Mouse (Mus musculus) forebrain, postnatal 0 days (tissue): ENCODE measurements around the gene Epb41l5. TPM values are rescaled to one million over a fixed set of nuclear protein-coding genes. Genes with fewer than 3 reads are reported as not detected.

Source experiments
- ATAC-seq: fragments of 200-750 bp; cut with Nextera tagmentation; 2 replicates; pipeline ENCODE4 v1.8.0; 2017; ENCODE audit warnings: mild to moderate bottlenecking, moderate library complexity
- DNase-seq: peaks from one replicate; pipeline ENCODE4 v3.0.0-alpha.2; 2015
- H3K27ac ChIP-seq: fragments of 300-500 bp; sonication (generic); 2 replicates; pipeline ENCODE4 v1.5.1; 2014; ENCODE audit warnings: low read depth, mild to moderate bottlenecking, antibody characterized with exemption, low read length, moderate library complexity, mixed read lengths
- H3K27me3 ChIP-seq: fragments of 300-500 bp; sonication (generic); 2 replicates; pipeline ENCODE4 v1.6.1; 2014; ENCODE audit warnings: mild to moderate bottlenecking, low read length, mixed read lengths; ENCODE audit not compliant: insufficient read depth
- H3K36me3 ChIP-seq: fragments of 300-500 bp; sonication (generic); 2 replicates; pipeline ENCODE4 v1.6.1; 2014; ENCODE audit warnings: mild to moderate bottlenecking, moderate library complexity; ENCODE audit not compliant: insufficient read depth
- H3K4me1 ChIP-seq: fragments of 300-500 bp; sonication (generic); 2 replicates; pipeline ENCODE4 v1.6.1; 2014; ENCODE audit warnings: antibody characterized with exemption; ENCODE audit not compliant: insufficient read depth
- H3K4me2 ChIP-seq: fragments of 300-500 bp; sonication (generic); 2 replicates; pipeline ENCODE4 v1.6.1; 2014; ENCODE audit warnings: low read depth, mild to moderate bottlenecking, moderate library complexity
- H3K4me3 ChIP-seq: fragments of 300-500 bp; sonication (generic); 2 replicates; pipeline ENCODE4 v1.5.1; 2014; ENCODE audit warnings: low read depth, low read length, mixed read lengths
- H3K9ac ChIP-seq: fragments of 300-500 bp; sonication (generic); 2 replicates; pipeline ENCODE4 v1.6.1; 2014; ENCODE audit warnings: mild to moderate bottlenecking
- H3K9me3 ChIP-seq: fragments of 300-500 bp; sonication (generic); 2 replicates; pipeline ENCODE4 v1.6.1; 2016; ENCODE audit warnings: low read length
- CTCF ChIP-seq: sonication (generic); IDR thresholded peaks from 2 replicates; pipeline ENCODE4 v1.5.1; 2016; ENCODE audit warnings: antibody characterized with exemption, control low read depth, low read depth
- WGBS: fragments of 180-500 bp; shearing (Covaris S2); extraction: QIAGEN DNeasy Blood & Tissue Kit; methylation state at CpG from one replicate; pipeline ENCODE4 v1.1.7; 2014; 5-methylcytosine and 5-hydroxymethylcytosine counted together
- polyA plus RNA-seq: library from polyadenylated mRNA; unstranded; fragments of >200 nt; fragmentation: Nextera tagmentation; extraction: Ambion mirVana; gene quantifications from 2 replicates; pipeline ENCODE4 v1.2.1, GENCODE M21; 2015
- total RNA-seq: library from RNA; depleted of rRNA; stranded (reverse); fragments of >200 nt; gene quantifications from 2 replicates; pipeline ENCODE4 v1.2.3, GENCODE M21; 2014

Gene Epb41l5
- total and polyA plus RNA-seq, 2 experiments from 2014 or later, result 9.7 to 12.9 TPM

DNA sequence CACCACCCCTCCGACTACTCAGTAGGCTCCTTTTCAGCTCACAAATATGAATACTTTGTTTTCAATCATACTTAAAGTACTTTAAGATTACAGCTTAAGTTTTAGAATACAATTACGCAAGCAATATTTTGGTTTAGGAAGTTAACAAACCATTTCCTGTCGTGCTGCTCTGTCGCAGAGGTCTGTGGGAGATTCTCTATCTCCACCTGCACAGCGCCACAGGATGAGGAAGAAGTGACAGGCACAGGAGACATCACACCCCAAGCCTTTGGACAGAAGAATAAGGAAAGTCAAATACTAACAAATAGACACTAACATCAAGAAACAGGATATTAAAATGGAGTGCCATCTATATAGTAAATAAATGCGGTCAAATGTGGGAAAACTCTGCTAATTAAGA is 49.9 kb downstream of the Epb41l5 start:
- DNase-seq, result no peak
- Histone ChIP-seq H3K27me3 (no peaks in the 10 kb centered on the region), H3K9me3 (no peaks in the 10 kb centered on the region), H3K36me3 (no peaks in the 10 kb centered on the region), H3K9ac (no peak overlapping the region), H3K4me1 (no peaks in the 10 kb centered on the region), H3K27ac (no peak overlapping the region), H3K4me2 (no peak overlapping the region), H3K4me3 (no peak overlapping the region)
- WGBS, result 94% methylated on average over 6 of the region's 6 CpGs
- ATAC-seq, result no peak
- TF ChIP-seq CTCF, result no peak

GRCm38 (mm10) chr1:119596954-119597480 is 51.8 kb downstream of the Epb41l5 start:
- H3K9ac ChIP-seq, result no peak overlapping the region
- H3K4me1 ChIP-seq, result no peaks in the 10 kb centered on the region
- 67% methylated on average over 3 of the region's 3 CpGs for WGBS
- TF ChIP-seq CTCF, result no peak
- H3K27me3 ChIP-seq, result no peaks in the 10 kb centered on the region
- H3K9me3 ChIP-seq, result no peaks in the 10 kb centered on the region
- ATAC-seq (no peak), DNase-seq (no peak)
- no peak overlapping the region for H3K4me3 ChIP-seq
- no peak overlapping the region for H3K4me2 ChIP-seq
- no peak overlapping the region for H3K27ac ChIP-seq
- no peaks in the 10 kb centered on the region for H3K36me3 ChIP-seq

DNA sequence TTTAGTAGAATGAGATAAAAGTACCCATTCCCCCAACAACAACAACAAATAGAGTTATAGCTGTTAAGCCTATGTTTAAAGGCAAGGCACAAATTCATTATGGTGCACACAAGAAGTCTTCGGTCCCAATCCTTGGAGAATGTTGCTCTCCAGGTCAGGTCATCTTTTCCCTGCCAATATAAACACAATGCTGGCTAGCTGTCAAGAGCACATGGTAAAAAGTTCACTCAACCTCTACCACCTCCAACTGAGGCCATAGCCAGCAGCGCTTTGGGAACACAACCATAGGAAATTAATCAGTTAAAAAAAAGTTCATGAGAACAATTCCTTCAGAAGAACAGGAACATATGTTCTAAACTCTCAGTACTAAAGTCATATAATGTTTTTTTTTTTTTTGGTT is 58.8 kb downstream of the Epb41l5 start:
- 93% methylated on average over 2 of the region's 2 CpGs for WGBS
- Histone ChIP-seq H3K27ac (no peak overlapping the region), H3K9ac (no peak overlapping the region), H3K4me3 (no peak overlapping the region), H3K27me3 (no peaks in the 10 kb centered on the region), H3K4me1 (no peaks in the 10 kb centered on the region), H3K4me2 (no peak overlapping the region), H3K9me3 (no peaks in the 10 kb centered on the region), H3K36me3 (no peaks in the 10 kb centered on the region)
- no peak for DNase-seq
- no peak for TF ChIP-seq CTCF
- no peak for ATAC-seq

- Histone ChIP-seq H3K27ac (no peak overlapping the region), H3K4me2 (no peak overlapping the region), H3K4me1 (no peaks in the 10 kb centered on the region), H3K9ac (no peak overlapping the region), H3K4me3 (no peak overlapping the region), H3K36me3 (no peaks in the 10 kb centered on the region), H3K27me3 (no peaks in the 10 kb centered on the region), H3K9me3 (no peaks in the 10 kb centered on the region)
- WGBS, result 91% methylated on average over 2 of the region's 2 CpGs
- no peak for TF ChIP-seq CTCF
- DNase-seq (no peak), ATAC-seq (no peak)
These were observed 63.8 kb downstream of the Epb41l5 start for GRCm38 (mm10) chr1:119584974-119585373.

GRCm38 (mm10) chr1:119570134-119570533 is 78.7 kb downstream of the Epb41l5 start:
- Histone ChIP-seq H3K9me3 (no peaks in the 10 kb centered on the region), H3K36me3 (peaks cover 13% of the 10 kb centered on the region), H3K9ac (no peak overlapping the region), H3K27me3 (no peaks in the 10 kb centered on the region), H3K4me2 (no peak overlapping the region), H3K4me1 (no peaks in the 10 kb centered on the region), H3K4me3 (no peak overlapping the region), H3K27ac (no peak overlapping the region)
- TF ChIP-seq CTCF, result no peak
- no peak for ATAC-seq
- 95% methylated on average over 1 of the region's 1 CpGs for WGBS
- no peak for DNase-seq

DNA sequence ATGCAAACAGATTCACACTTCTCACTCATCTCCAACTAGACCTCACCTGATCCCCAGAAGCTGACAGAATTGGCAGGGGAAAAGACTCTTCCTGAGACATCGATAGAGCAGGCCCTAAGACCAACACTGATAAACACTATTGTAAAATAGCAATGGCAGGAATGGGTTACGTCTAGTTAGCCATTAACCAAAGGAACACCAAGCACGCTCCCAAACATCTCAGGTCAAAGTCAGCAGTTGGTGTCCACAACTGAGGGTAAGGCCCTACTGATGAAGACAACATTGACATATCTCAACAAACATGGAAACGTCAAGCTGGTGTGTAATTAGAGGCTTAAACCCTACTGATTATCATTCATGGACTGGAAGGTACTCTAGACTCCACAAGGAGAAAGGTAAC is 83.3 kb downstream of the Epb41l5 start:
- ATAC-seq (no peak), DNase-seq (no peak)
- Histone ChIP-seq H3K9me3 (no peaks in the 10 kb centered on the region), H3K4me1 (no peaks in the 10 kb centered on the region), H3K4me3 (no peak overlapping the region), H3K4me2 (no peak overlapping the region), H3K36me3 (peaks cover 2% of the 10 kb centered on the region; the same call in 1 of the 2 replicates), H3K27ac (no peak overlapping the region), H3K9ac (no peak overlapping the region), H3K27me3 (no peaks in the 10 kb centered on the region)
- TF ChIP-seq CTCF, result no peak
- 97% methylated on average over 4 of the region's 4 CpGs for WGBS

DNA sequence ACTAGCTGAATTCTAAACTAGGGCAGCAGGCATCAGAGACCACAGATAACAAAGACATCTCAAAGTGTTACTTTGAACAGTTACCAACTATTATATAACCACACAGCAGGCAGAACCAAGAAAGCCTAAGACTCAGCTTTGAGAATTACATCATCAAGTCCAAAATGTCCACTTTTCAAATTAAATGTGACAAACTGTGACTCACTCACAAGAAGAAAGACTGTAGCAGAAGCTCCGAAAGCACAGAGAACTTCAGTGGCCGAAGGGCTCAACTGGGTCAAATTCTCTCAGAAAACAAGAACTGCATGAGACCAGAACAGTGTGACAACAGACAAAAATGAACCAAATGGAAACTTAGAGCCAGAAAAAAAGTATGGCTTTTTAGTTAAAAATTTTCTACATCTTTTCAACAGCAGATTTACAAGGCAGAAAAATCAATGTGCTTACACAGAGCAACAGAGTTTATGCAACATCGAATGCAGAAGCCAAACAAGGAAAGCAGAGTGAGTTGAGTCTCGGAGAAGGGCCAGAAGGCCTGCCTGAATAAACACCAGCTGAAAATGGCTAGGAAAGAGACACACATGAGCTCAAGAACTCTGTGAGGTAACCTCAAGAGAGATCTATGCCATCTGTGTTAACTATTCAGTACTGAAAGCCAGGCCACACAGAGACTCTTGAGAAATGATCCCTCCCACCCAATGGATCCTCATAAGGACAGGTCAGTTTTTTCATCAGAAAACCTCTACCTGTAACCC is 91.0 kb downstream of the Epb41l5 start:
- DNase-seq (no peak), ATAC-seq (no peak)
- no peaks in the 10 kb centered on the region for H3K9me3 ChIP-seq
- no peak overlapping the region for H3K9ac ChIP-seq
- WGBS, result 81% methylated on average over 4 of the region's 4 CpGs
- H3K4me2 ChIP-seq, result no peak overlapping the region
- H3K4me3 ChIP-seq, result no peak overlapping the region
- H3K36me3 ChIP-seq, result peaks cover 8% of the 10 kb centered on the region; the same call in 1 of the 2 replicates
- H3K4me1 ChIP-seq, result no peaks in the 10 kb centered on the region
- no peaks in the 10 kb centered on the region for H3K27me3 ChIP-seq
- no peak for TF ChIP-seq CTCF
- no peak overlapping the region for H3K27ac ChIP-seq
